Mouse (Mus musculus) kidney, embryonic 16.5 days (tissue): ENCODE data around the gene Celf5. TPM values are rescaled to one million over a fixed set of nuclear protein-coding genes. Genes with fewer than 3 reads are reported as not detected.

Experiments used
- ATAC-seq: fragments of 200-750 bp; cut with Nextera tagmentation; 2 replicates; pipeline ENCODE4 v1.8.0; 2017; ENCODE audit warnings: moderate TSS enrichment; ENCODE audit not compliant: low FRiP score, low TSS enrichment
- H3K27ac ChIP-seq: fragments of 300-500 bp; sonication (generic); 2 replicates; pipeline ENCODE4 v1.5.1; 2014; ENCODE audit warnings: low read length
- H3K27me3 ChIP-seq: fragments of 300-500 bp; sonication (generic); 2 replicates; pipeline ENCODE4 v1.6.1; 2014; ENCODE audit warnings: low read length, control low read depth, mixed read lengths; ENCODE audit not compliant: insufficient read depth
- H3K36me3 ChIP-seq: fragments of 300-500 bp; sonication (generic); 2 replicates; pipeline ENCODE4 v1.6.1; 2014; ENCODE audit warnings: low read length, control low read depth, mixed read lengths; ENCODE audit not compliant: insufficient read depth
- H3K4me1 ChIP-seq: fragments of 300-500 bp; sonication (generic); 2 replicates; pipeline ENCODE4 v1.6.1; 2014; ENCODE audit warnings: low read length, control low read depth, mixed read lengths; ENCODE audit not compliant: insufficient read depth
- H3K4me2 ChIP-seq: fragments of 300-500 bp; sonication (generic); replicated peaks from 2 replicates; pipeline ENCODE4 v1.6.1; 2014; ENCODE audit warnings: low read depth, low read length
- H3K4me3 ChIP-seq: fragments of 300-500 bp; sonication (generic); 2 replicates; pipeline ENCODE4 v1.5.1; 2014; ENCODE audit warnings: mild to moderate bottlenecking, low read length
- H3K9ac ChIP-seq: fragments of 300-500 bp; sonication (generic); replicated peaks from 2 replicates; pipeline ENCODE4 v1.6.1; 2014; ENCODE audit warnings: low read length
- H3K9me3 ChIP-seq: fragments of 300-500 bp; sonication (generic); 2 replicates; pipeline ENCODE4 v1.6.1; 2016; ENCODE audit warnings: low read length, control low read depth
- WGBS: fragments of 180-500 bp; shearing (Covaris S2); extraction: QIAGEN DNeasy Blood & Tissue Kit; methylation state at CpG from one replicate; pipeline ENCODE4 v1.1.7; 2014; 5-methylcytosine and 5-hydroxymethylcytosine counted together
- microRNA-seq: library from miRNA; unstranded; fragments of <30 nt; microRNA quantifications from one replicate; pipeline ENCODE4, GENCODE M21; 2016
- polyA plus RNA-seq: library from polyadenylated mRNA; unstranded; fragments of >200 nt; fragmentation: Nextera tagmentation; extraction: Ambion mirVana; gene quantifications from 2 replicates; pipeline ENCODE4 v1.2.1, GENCODE M21; 2015

Celf5 gene
- polyA plus RNA-seq, 1 experiment from 2014 or later, result 0.29 TPM

DNA sequence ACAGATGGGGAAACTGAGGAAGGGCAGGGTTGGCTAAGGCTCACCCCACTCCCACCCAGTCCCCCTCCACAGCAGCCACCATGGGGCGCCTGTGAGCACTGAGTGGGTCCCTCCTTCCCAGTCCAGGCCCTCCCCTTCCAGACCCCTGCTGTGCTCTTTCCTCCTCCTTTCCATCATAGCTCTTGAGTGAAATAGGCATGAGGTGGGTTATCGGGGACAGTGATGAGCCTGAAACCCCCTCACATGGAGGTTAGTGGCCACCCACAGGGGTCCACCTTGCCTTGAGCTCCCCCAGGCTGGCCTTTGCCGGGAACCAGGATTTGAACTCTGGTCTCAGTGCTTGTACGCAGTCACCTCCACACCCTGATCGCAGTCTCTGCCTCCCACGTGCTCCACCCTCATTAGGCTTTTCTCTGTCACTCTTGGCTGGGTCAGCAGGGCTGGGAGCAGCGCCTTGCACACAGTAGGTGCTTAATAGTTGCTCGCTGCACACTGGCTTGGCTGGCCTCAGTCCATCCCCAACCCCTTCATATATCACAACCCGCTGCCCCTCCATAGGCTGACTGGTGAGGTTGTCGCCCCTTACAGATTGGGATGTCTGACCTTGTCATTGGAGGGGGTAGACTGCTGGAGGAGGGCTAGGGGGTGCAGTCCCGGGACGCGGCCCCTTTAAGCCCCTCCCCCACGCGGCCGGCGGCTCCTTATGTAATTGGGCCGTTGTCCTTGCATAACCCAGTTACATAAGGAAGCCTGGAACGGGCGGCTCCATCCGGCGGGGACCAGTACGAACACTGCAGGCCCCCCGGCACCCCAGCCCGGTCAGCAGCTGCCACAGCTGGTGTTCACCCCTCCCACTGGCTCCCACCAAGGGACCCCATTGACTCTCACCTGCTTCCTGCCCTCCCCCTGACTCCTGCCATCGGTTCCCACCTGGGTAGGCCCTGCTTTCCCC, 68.9 kb downstream of the Celf5 start:
- Histone ChIP-seq H3K4me2 (peak overlapping the region; percentile 39), H3K4me3 (peak overlapping the region; percentile 7; the same call in 1 of the 2 replicates), H3K9ac (peak overlapping the region; percentile 46), H3K27me3 (no peaks in the 10 kb centered on the region), H3K27ac (peak overlapping the region; percentile 52; the same call in 1 of the 2 replicates), H3K9me3 (no peaks in the 10 kb centered on the region), H3K36me3 (peaks cover 7% of the 10 kb centered on the region; the same call in 1 of the 2 replicates), H3K4me1 (peaks cover 98% of the 10 kb centered on the region)
- peak; percentile 21; the same call in 1 of the 2 replicates for ATAC-seq
- 30% methylated on average over 26 of the region's 26 CpGs for WGBS

DNA sequence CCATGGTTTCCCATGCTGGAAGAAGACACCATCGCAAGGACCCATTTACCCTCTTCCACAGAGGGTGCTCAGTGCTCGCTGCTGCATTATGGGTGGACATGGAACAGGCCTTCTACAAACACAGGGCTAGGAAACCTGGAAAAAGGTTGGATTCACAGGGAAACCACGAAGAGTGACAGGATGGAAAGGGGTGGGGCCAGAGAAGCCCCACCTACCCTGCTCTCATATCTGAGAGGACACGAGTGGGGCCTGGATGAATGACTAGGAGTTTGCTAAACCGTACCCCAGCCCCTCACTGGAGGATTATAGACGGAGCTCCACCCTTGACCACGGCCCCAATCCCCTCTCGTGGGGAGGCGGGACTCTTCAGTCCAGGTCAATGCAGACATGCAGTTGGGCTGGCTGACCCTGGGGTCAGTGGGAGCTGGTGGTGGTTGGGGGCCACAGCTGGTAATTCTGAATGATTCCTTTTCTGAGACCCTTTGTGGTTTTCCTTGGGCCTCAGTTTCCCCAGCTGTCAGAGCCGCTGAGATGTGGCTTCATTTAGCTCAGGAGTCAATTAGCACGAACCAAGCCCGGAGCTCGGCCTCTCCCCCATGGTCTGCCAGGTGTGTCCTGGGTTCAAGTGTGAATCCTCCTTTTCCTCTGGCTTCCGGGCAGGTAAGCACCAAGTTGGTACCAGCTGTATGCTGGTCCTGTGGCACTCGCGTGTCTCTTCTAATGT, 69.8 kb downstream of the Celf5 start:
- Histone ChIP-seq H3K4me2 (no peak overlapping the region), H3K9ac (peak overlapping the region; percentile 24)

GRCm38 (mm10) chr10:81411471-81412400, 70.8 kb downstream of the Celf5 start:
- no peak overlapping the region for H3K4me3 ChIP-seq

More for the DNA sequence above, 69.8 kb downstream of the Celf5 start:
- H3K27ac ChIP-seq, result peak overlapping the region; percentile 85
- H3K27me3 ChIP-seq, result no peaks in the 10 kb centered on the region
- peaks cover 98% of the 10 kb centered on the region for H3K4me1 ChIP-seq
- no peaks in the 10 kb centered on the region for H3K9me3 ChIP-seq
- no peak overlapping the region for H3K4me3 ChIP-seq
- 79% methylated on average over 16 of the region's 16 CpGs for WGBS
- no peak for ATAC-seq
- peaks cover 10% of the 10 kb centered on the region; the same call in 1 of the 2 replicates for H3K36me3 ChIP-seq

GRCm38 (mm10) chr10:81410981-81411380, 71.5 kb downstream of the Celf5 start:
- no peak overlapping the region for H3K4me3 ChIP-seq
- H3K4me2 ChIP-seq, result peak overlapping the region; percentile 31; the same call in 1 of the 2 replicates
- no peak for ATAC-seq
- H3K9ac ChIP-seq, result peak overlapping the region; percentile 32; the same call in 1 of the 2 replicates
- H3K4me1 ChIP-seq, result peaks cover 94% of the 10 kb centered on the region
- WGBS, result 50% methylated on average over 9 of the region's 9 CpGs
- H3K27me3 ChIP-seq, result no peaks in the 10 kb centered on the region
- peak overlapping the region; percentile 85 for H3K27ac ChIP-seq
- no peaks in the 10 kb centered on the region for H3K9me3 ChIP-seq
- H3K36me3 ChIP-seq, result peaks cover 24% of the 10 kb centered on the region; the same call in 1 of the 2 replicates

More at GRCm38 (mm10) chr10:81411471-81412400, 70.8 kb downstream of the Celf5 start:
- Histone ChIP-seq H3K9ac (peak overlapping the region; percentile 33; the same call in 1 of the 2 replicates), H3K4me2 (no peak overlapping the region; the same call in 1 of the 2 replicates), H3K4me1 (peaks cover 98% of the 10 kb centered on the region), H3K9me3 (no peaks in the 10 kb centered on the region), H3K27me3 (no peaks in the 10 kb centered on the region), H3K27ac (peak overlapping the region; percentile 85), H3K36me3 (peaks cover 16% of the 10 kb centered on the region; the same call in 1 of the 2 replicates)
- no peak for ATAC-seq
- 55% methylated on average over 18 of the region's 18 CpGs for WGBS

DNA sequence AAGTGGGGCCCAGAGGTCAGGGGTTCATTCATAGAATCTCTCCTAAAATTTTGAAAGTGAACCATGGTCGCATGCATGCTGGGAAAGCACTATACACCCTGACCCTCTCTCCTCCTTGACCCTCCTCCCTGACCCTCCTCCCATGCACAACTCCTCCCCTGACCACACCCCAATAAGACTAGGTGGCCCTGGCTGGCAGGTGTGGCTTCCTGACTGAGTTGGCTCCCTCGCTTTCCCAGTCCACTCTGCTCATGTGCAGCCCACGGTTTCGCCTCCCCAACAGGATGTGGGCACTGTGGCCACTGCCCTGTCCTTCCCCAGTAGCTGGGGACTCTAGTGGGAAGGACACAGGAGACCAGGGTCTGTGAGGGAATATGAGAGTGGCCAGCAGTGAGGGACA, 72.2 kb downstream of the Celf5 start:
- H3K9me3 ChIP-seq, result no peaks in the 10 kb centered on the region
- H3K4me3 ChIP-seq, result peak overlapping the region; percentile 11; the same call in 1 of the 2 replicates
- 60% methylated on average over 4 of the region's 4 CpGs for WGBS
- peak overlapping the region; percentile 85 for H3K27ac ChIP-seq
- H3K36me3 ChIP-seq, result peaks cover 30% of the 10 kb centered on the region; the same call in 1 of the 2 replicates
- H3K4me2 ChIP-seq, result peak overlapping the region; percentile 31
- peaks cover 88% of the 10 kb centered on the region for H3K4me1 ChIP-seq
- no peaks in the 10 kb centered on the region for H3K27me3 ChIP-seq
- ATAC-seq, result no peak
- H3K9ac ChIP-seq, result peak overlapping the region; percentile 32; the same call in 1 of the 2 replicates

DNA sequence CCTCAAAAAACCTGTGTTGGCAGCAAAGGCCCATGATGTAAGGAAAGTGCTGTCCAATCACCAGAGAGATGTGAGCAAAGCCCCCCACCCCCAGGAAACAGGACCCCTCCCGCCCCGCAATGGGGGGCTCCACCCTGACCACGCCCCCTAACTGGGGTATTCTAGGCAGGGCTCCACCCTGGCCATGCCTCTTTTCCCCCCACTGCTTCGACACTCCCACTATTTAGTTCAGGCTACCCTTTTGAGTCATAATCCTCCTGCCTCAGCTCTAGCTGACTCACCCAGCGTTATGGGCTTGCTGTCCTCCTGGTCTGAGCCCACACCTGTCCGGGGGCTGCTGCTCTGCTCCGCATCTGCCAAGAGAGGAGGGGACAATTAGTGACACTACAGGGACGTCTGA, 73.2 kb downstream of the Celf5 start:
- 23% methylated on average over 8 of the region's 8 CpGs for WGBS
- H3K9ac ChIP-seq, result peak overlapping the region; percentile 6
- peaks cover 36% of the 10 kb centered on the region; the same call in 1 of the 2 replicates for H3K36me3 ChIP-seq
- peak overlapping the region; percentile 15; the same call in 1 of the 2 replicates for H3K4me3 ChIP-seq
- H3K4me1 ChIP-seq, result peaks cover 82% of the 10 kb centered on the region
- H3K27me3 ChIP-seq, result no peaks in the 10 kb centered on the region
- no peaks in the 10 kb centered on the region for H3K9me3 ChIP-seq
- no peak; the same call in 1 of the 2 replicates for ATAC-seq
- H3K4me2 ChIP-seq, result peak overlapping the region; percentile 31
- peak overlapping the region; percentile 85 for H3K27ac ChIP-seq

Small RNA genes within 50 kb of the gene (microRNA-seq; reads per million reads assigned to microRNA genes)
- not detected for gene Gm25595
- gene Mir1191b, result 1.6 reads per million, percentile 3 among the genes with 10 or more reads in this experiment

Other genes with a start within 250 kb of the Celf5 start
- 7.1 and 7.8 TPM in 2 replicates for gene Zfr2, start 249.6 kb downstream of the Celf5 start, polyA plus RNA-seq
- 8.2 and 8.9 TPM in 2 replicates for gene Matk, start 229.8 kb downstream of the Celf5 start, polyA plus RNA-seq
- 218 and 238 TPM in 2 replicates for gene Mrpl54, start 215.8 kb downstream of the Celf5 start, polyA plus RNA-seq
- 88.6 and 88.7 TPM in 2 replicates for gene Apba3, start 215.7 kb downstream of the Celf5 start, polyA plus RNA-seq
- 21.9 and 22.6 TPM in 2 replicates for gene Tjp3, start 191.1 kb downstream of the Celf5 start, polyA plus RNA-seq
- 62.9 and 63.9 TPM in 2 replicates for gene Pip5k1c, start 189.7 kb downstream of the Celf5 start, polyA plus RNA-seq
- gene Cactin, start 161.6 kb downstream of the Celf5 start, polyA plus RNA-seq, result 42.3 and 43.2 TPM in 2 replicates
- gene Tbxa2r, start 154.0 kb downstream of the Celf5 start, polyA plus RNA-seq, result 19.7 and 20.2 TPM in 2 replicates
- 0.09 TPM in 2 replicates for gene Gipc3, start 139.4 kb downstream of the Celf5 start, polyA plus RNA-seq
- 90.6 and 94.5 TPM in 2 replicates for gene Hmg20b, start 132.2 kb downstream of the Celf5 start, polyA plus RNA-seq
- gene Mfsd12, start 125.2 kb downstream of the Celf5 start, polyA plus RNA-seq, result 9.8 and 12.5 TPM in 2 replicates
- gene 4930404N11Rik, start 116.9 kb downstream of the Celf5 start, polyA plus RNA-seq, result 0.98 and 1.2 TPM in 2 replicates
- gene Fzr1, start 104.2 kb downstream of the Celf5 start, polyA plus RNA-seq, result 111 and 115 TPM in 2 replicates
- gene Dohh, start 98.3 kb downstream of the Celf5 start, polyA plus RNA-seq, result 87.6 and 104 TPM in 2 replicates
- 5.0 and 5.2 TPM in 2 replicates for gene Gm48551, start 98.2 kb downstream of the Celf5 start, polyA plus RNA-seq
- gene Gm48552, start 93.7 kb downstream of the Celf5 start, polyA plus RNA-seq, result 1.4 and 1.6 TPM in 2 replicates
- gene Smim24, start 89.7 kb downstream of the Celf5 start, polyA plus RNA-seq, result 42.7 and 44.1 TPM in 2 replicates
- gene Nfic, start 27.1 kb downstream of the Celf5 start, polyA plus RNA-seq, result 87.8 and 92.0 TPM in 2 replicates
- gene Ncln, start 13.7 kb upstream of the Celf5 start, polyA plus RNA-seq, result 107 and 112 TPM in 2 replicates
- gene S1pr4, start 17.4 kb upstream of the Celf5 start, polyA plus RNA-seq, result 1.5 and 1.7 TPM in 2 replicates
- 0.70 and 0.98 TPM in 2 replicates for gene Gna15, start 41.5 kb upstream of the Celf5 start, polyA plus RNA-seq
- 92.3 and 92.7 TPM in 2 replicates for gene Gna11, start 62.5 kb upstream of the Celf5 start, polyA plus RNA-seq
- gene Aes, start 76.8 kb upstream of the Celf5 start, polyA plus RNA-seq, result 322 and 487 TPM in 2 replicates
- 41.0 and 52.0 TPM in 2 replicates for gene Tle2, start 91.9 kb upstream of the Celf5 start, polyA plus RNA-seq
- 18.5 and 22.8 TPM in 2 replicates for gene Tle6, start 118.4 kb upstream of the Celf5 start, polyA plus RNA-seq
- gene BC025920, start 123.6 kb upstream of the Celf5 start, polyA plus RNA-seq, result 0.66 and 0.82 TPM in 2 replicates
- 41.8 and 48.4 TPM in 2 replicates for gene Sirt6, start 145.1 kb upstream of the Celf5 start, polyA plus RNA-seq
- 16.0 and 17.6 TPM in 2 replicates for gene Ankrd24, start 145.8 kb upstream of the Celf5 start, polyA plus RNA-seq
- 5.6 and 6.3 TPM in 2 replicates for gene Gm10778, start 166.3 kb upstream of the Celf5 start, polyA plus RNA-seq
- gene Zfp433, start 222.1 kb upstream of the Celf5 start, polyA plus RNA-seq, result 17.9 and 19.4 TPM in 2 replicates